Mouse (Mus musculus) splenic B cell, adult 2 months (primary cell): ENCODE results near the gene Ccna2.
A peak's percentile ranks its signal among the peaks of the same experiment; 100 is the strongest.
"Not testable (repeated sequence)": the region's sequence is repeated elsewhere in the genome, so short reads cannot be mapped to it uniquely, and the experiment has no call there.

Experiments
- DNase-seq: peaks from one replicate; pipeline ENCODE4 v3.0.0-alpha.2; 2011; ENCODE audit warnings: low read depth, low spot score
- H3K27me3 ChIP-seq: 2 replicates; pipeline ENCODE4 v1.6.1; 2012; ENCODE audit warnings: mild to moderate bottlenecking, low read length, moderate library complexity, mixed read lengths; ENCODE audit not compliant: control insufficient read depth, poor library complexity, insufficient read depth, severe bottlenecking
- H3K36me3 ChIP-seq: 2 replicates; pipeline ENCODE4 v1.6.1; 2012; ENCODE audit warnings: mild to moderate bottlenecking, low read length, moderate library complexity, mixed read lengths; ENCODE audit not compliant: control insufficient read depth, poor library complexity, insufficient read depth, severe bottlenecking

The Ccna2 gene

GRCm38 (mm10) chr3:36571827-36572378 is at the start of gene Ccna2:
Gene Ccna2 (minus strand): TSS chr3:36572150.
- DNase-seq = peak; percentile 98
- Histone ChIP-seq H3K36me3 (no peaks in the 10 kb centered on the region), H3K27me3 (no peaks in the 10 kb centered on the region)

GRCm38 (mm10) chr3:36618181-36618580 is 46.2 kb upstream of the Ccna2 start:
- H3K27me3 ChIP-seq = no peaks in the 10 kb centered on the region
- no peaks in the 10 kb centered on the region for H3K36me3 ChIP-seq
- DNase-seq = no peak

GRCm38 (mm10) chr3:36613908-36614255 is 41.9 kb upstream of the Ccna2 start:
- no peaks in the 10 kb centered on the region for H3K27me3 ChIP-seq
- DNase-seq = no peak
- H3K36me3 ChIP-seq = no peaks in the 10 kb centered on the region

DNA sequence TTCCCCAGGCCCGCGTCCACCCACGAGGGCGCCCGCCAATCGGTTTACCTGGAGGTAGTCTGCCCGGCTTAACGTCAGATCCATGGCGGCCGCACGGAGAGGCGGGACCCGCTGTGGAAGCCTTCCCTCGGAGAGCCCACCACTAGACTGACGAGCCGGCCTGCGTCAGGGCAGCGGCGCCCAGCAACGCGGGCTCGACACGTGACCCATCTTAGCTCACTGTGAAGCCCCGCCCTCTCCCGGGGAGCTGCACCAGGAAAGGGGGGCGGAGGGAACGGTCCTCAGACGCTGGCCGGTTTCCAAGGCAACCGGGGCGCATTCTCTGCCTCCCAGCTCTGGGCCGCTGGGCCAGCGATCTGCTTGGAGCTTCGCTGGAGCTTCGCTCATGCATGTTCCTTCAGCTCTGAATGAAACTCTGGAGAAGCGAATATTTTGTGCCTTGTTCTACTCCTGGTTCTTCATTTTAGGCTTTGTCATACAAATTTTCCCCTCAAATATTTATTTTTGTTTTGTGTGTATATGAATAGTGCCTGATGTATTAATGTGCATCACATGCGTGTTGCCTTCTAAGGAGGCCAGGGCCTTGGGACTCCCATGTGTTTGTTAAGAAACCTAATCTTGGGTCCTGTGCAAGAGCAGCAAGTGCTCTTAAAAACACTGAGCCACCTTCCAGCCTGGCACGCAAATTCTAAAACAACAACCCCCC is 41.4 kb upstream of the Ccna2 start, which contains the start of gene Bbs7:
TSS of gene Bbs7 (minus strand) at position 276 of the 706 bp plus-strand sequence.
- H3K27me3 ChIP-seq = no peaks in the 10 kb centered on the region

DNA sequence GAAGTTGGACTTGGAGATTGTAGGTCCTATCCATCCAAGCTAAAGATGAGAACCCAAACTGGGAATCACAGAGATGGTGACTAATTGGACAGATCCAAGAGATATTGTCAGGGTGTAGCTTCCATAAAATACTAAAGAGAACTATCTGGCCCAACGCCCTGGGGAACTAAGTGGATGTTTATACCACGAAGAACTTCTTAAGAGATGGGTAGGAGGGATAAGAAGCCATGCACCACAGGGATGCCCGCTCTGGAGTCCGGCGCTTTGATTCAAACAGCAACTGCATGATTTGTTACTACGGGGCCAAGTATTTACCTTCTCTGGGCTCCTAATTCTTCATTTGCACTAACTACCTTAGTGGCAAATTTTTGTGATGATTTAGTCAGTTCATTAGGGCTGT is 40.7 kb upstream of the Ccna2 start:
- Histone ChIP-seq H3K36me3 (no peaks in the 10 kb centered on the region), H3K27me3 (no peaks in the 10 kb centered on the region)
- DNase-seq = no peak

More for the DNA sequence above, 41.4 kb upstream of the Ccna2 start, which contains the start of gene Bbs7:
- no peaks in the 10 kb centered on the region for H3K36me3 ChIP-seq
- DNase-seq = peak; percentile 79

DNA sequence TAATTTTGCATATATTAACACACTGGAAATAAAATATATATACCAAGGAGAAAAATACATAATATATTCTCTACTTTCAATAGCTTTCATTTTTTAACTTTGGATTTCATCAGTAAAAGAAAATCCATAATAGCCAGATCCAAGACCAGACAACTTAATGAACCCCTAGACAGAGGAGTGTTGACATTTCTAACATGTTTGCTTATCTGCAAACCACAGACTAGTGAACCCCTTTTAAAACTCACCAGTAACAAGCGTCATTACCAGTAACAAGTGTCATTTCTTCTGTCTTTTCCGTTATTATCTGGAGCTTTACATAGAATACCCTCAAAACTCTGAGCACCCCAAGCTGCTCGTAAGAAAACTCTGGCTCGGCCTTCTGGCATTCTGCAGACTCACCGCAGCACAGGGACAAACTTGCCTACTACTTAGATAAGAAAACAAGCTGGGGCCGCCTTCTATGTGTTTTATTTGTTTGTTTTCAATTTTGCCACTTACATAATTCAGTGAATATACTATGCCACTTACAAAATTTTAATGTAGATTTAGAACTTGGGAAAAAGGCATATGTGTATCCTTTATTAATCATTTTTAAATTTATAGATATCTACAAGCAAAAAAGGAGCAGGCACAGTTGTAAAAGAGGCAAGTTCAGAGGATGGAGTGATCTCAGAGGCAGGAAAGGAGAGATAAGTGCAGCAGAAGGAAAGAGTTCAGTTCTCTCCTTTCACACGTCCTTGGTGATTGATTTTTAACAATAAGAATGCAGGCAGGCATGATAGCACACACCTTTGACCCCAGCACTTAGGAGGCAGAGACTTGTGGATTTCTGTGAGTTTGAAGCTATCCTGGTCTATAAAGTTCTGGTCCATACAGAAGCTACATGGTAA is 34.2 kb upstream of the Ccna2 start:
- Histone ChIP-seq H3K27me3 (no peaks in the 10 kb centered on the region), H3K36me3 (no peaks in the 10 kb centered on the region)
- DNase-seq = no peak

DNA sequence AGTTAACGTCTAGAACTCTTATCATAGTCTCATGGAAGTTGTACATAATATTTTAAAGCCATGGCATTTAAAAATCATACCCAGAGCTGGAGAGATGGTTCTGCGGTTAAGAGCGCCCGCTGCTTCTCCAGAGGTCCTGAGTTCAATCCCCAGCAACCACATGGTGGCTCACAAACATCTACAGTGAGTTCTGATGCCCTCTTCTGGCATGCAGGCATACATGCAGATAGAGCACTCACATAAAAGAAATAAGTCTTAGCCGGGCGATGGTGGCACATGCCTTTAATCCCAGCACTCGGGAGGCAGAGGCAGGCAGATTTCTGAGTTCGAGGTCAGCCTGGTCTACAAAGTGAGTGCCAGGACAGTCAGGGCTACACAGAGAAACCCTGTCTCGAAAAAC is 27.8 kb upstream of the Ccna2 start:
- H3K36me3 ChIP-seq, H3K27me3 ChIP-seq, DNase-seq: not testable (repeated sequence)

DNA sequence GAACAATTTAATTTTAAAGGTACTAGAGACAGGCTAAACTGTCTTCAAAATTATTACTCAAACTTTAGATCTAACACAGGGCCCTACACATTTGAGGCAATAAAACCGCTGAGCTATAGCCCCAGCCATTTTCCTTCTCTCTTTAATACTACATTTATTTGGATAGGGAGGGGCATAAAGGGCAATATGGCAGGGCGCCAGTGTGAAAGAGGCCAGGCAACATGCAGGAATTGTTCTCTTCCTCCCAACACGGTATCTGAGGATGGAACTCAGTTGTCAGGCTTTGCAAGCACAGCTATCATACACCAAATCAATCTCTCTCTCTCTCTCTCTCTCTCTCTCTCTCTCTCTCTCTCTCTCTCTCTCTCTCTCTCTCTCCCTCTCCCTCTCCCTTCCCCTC is 26.9 kb upstream of the Ccna2 start:
- DNase-seq = no peak
- Histone ChIP-seq H3K36me3 (no peaks in the 10 kb centered on the region), H3K27me3 (no peaks in the 10 kb centered on the region)

- Histone ChIP-seq H3K36me3 (no peaks in the 10 kb centered on the region), H3K27me3 (no peaks in the 10 kb centered on the region)
- peak; percentile 10 for DNase-seq
Measured at GRCm38 (mm10) chr3:36571361-36571826, 556 bp downstream of the Ccna2 start.

DNA sequence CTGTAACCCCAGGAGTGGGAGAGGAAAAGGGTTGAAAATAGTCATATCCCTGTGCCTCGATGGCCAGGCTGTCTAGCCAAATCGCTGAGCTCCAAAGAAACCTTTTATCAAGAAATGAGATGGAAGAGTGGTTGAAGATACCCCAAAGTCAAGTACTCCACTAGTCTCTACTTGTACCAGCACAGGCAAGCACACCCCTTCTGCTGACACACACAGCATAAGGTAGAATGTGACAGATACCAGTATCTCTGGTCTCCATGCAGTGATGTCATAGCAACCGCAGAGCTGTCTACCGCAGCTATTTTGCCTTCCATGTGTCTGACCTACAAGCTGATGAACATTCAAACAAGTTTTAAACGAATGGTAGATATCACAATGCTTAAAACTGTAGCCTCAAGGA is 2.1 kb downstream of the Ccna2 start:
- H3K36me3 ChIP-seq = peaks cover 4% of the 10 kb centered on the region; the same call in 1 of the 2 replicates
- no peaks in the 10 kb centered on the region for H3K27me3 ChIP-seq
- DNase-seq = no peak

- H3K27me3 ChIP-seq = no peaks in the 10 kb centered on the region
- H3K36me3 ChIP-seq = peaks cover 14% of the 10 kb centered on the region
- no peak for DNase-seq
Measured at GRCm38 (mm10) chr3:36563666-36564065, 8.3 kb downstream of the Ccna2 start.

DNA sequence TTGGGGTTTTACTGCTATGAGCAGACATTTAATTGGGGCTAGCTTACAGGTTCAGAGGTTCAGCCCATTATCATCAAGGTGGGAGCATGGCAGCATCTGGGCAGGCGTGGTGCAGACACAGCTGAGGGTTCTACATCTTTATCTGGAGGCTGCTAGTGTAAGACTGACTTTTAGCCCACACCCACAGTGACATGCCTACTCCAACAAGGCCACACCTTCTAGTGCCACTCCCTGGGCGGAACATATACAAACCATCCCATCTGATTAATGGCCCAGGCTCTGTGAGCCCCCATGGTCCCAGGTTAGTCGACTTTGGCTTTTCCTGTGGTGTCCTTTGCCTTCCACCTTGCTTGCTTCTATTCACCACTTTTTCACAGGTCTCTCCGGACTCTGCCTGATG is 12.3 kb downstream of the Ccna2 start:
- Histone ChIP-seq H3K27me3 (no peaks in the 10 kb centered on the region), H3K36me3 (peaks cover 18% of the 10 kb centered on the region)
- no peak for DNase-seq

- no peak for DNase-seq
Measured at GRCm38 (mm10) chr3:36557601-36558000, 14.3 kb downstream of the Ccna2 start.

DNA sequence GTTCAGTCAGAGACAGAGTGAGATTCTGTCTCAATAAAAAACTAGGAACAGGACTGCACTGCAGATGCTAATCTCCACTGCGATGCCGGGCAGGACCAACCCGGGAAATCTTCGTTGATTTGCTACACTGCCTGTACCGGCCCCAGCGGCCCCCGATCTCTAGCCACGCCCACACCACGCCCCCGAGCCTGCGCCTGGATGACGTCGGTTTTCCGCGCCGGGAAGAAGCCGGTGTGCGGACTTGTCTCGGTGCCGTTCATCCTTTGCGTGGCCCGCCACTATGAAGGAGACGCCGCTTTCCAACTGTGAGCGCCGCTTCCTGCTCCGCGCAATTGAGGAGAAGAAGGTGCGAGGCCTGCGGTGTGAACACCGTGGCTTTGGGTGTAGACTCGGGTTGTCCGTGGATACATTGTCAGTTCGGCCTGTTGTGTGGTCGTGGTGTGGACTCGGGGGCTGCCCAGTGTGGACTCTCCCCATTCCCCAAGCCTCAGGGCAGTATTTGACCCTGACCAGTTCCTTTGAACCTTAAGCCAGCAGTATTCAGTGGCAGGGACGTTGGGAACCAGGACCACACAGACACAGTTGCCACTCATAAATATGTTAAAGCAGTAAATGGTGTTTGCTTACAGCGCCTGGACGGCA is 19.4 kb downstream of the Ccna2 start, which contains the start of gene Exosc9:
TSS of gene Exosc9 (plus strand) at position 201 of the 642 bp plus-strand sequence.
- Histone ChIP-seq H3K27me3 (no peaks in the 10 kb centered on the region), H3K36me3 (peaks cover 9% of the 10 kb centered on the region)
- peak; percentile 90 for DNase-seq

More at GRCm38 (mm10) chr3:36557601-36558000, 14.3 kb downstream of the Ccna2 start:
- H3K27me3 ChIP-seq = no peaks in the 10 kb centered on the region
- peaks cover 13% of the 10 kb centered on the region for H3K36me3 ChIP-seq
